Mouse (Mus musculus): ENCODE results near the gene Gemin5. TPM values are rescaled to one million over a fixed set of nuclear protein-coding genes. Genes with fewer than 3 reads are reported as not detected.

Gene Gemin5
- polyA plus RNA-seq, 1 experiment from 2014 or later: 26.2 TPM

DNA sequence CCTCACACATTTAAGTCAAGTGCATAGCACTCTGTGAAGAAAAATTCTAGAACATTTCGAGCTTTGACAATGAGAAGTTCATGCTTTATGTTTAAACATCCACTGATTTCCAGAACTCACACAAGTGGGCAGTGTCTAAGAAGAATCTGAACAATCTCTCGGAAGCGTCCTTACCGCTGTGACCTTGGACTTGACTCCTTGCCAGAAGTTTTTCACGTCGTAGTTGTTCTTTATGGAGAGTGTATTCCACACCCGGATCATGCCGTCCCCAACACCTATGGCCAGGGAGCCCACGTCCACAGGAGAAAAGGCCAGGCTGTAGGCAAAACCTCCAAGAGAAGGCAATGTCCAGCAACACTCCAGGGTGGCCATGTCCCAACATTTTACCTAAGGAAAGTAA is 12.9 kb downstream of the Gemin5 start:
- H3K4me3 ChIP-seq: no peak overlapping the region
- peaks cover 90% of the 10 kb centered on the region for H3K36me3 ChIP-seq
- H3K27ac ChIP-seq: no peak overlapping the region
- 0 out of 2 replicates have a peak, but pooled peaks cover 4% of the 10 kb centered on the region for H3K4me1 ChIP-seq
- H3K9me3 ChIP-seq: no peaks in the 10 kb centered on the region
- no peak for DNase-seq (ENCODE audit: low spot score)
- 84% methylated on average over 9 of the region's 9 CpGs for WGBS
- no peaks in the 10 kb centered on the region for H3K27me3 ChIP-seq (ENCODE audit: insufficient read depth, poor library complexity, severe bottlenecking)

DNA sequence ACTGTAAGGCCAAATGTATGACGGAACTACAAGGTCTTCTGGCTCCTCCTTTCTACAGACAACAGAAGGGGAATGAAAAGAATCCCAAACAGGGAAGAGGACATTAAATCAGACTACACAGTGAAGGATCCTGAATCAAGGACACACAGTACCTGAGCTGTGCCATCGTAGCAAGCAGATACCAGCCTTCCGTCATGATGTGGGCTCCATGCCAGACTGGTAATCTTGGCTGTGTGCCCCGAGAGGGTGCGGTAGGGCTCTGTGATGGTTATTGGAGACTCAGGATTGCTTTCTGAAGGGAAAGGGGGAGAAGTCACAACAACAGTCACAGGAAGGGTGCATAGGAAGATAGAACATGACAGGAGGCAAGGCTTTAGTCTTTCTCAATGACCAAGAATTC is 22.1 kb downstream of the Gemin5 start:
- Histone ChIP-seq H3K9me3 (no peaks in the 10 kb centered on the region), H3K4me1 (no peaks in the 10 kb centered on the region), H3K4me3 (no peak overlapping the region), H3K27me3 (ENCODE audit: insufficient read depth, poor library complexity, severe bottlenecking) (no peaks in the 10 kb centered on the region), H3K36me3 (peaks cover 93% of the 10 kb centered on the region), H3K27ac (no peak overlapping the region)
- no peak for DNase-seq (ENCODE audit: low spot score)
- WGBS: 94% methylated on average over 5 of the region's 5 CpGs

DNA sequence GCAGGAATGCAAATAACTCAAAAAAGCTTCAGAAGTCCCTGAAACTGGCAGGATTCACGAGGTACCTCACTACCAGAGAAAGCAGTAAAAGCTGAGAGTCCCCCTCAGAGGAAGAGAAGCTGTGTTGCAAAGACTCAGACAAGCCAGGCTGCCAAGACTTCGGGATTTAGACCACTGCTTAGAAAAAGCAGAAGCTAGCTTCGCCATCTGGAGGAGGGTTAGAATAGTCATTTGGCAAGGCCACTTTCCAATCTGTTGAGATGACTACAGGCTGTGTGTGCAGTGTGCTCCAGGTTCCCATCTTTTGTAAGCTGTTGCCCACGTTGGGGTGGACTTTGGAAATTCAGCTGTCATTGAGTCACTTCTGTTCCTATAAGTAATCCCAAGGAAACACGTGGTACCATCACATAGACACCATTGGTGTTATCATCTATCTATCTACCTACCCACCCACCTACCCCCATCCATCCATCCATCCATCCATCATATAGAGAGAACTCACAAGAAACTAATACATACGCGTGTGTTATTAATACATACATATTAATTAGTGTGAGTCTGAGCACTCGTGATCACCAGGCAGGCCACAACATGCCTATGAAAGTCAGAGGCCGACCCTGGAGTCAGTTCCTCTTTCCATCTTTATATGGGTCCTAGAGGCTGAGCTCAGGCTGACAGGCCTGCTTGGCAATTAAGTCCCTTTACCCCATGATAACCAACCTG is 24.5 kb downstream of the Gemin5 start:
- H3K4me3 ChIP-seq: no peak overlapping the region
- no peak overlapping the region for H3K27ac ChIP-seq
- no peaks in the 10 kb centered on the region for H3K4me1 ChIP-seq
- H3K9me3 ChIP-seq: no peaks in the 10 kb centered on the region
- 87% methylated on average over 9 of the region's 9 CpGs for WGBS
- peaks cover 97% of the 10 kb centered on the region for H3K36me3 ChIP-seq
- H3K27me3 ChIP-seq (ENCODE audit: insufficient read depth, poor library complexity, severe bottlenecking): no peaks in the 10 kb centered on the region
- DNase-seq (ENCODE audit: low spot score): no peak

DNA sequence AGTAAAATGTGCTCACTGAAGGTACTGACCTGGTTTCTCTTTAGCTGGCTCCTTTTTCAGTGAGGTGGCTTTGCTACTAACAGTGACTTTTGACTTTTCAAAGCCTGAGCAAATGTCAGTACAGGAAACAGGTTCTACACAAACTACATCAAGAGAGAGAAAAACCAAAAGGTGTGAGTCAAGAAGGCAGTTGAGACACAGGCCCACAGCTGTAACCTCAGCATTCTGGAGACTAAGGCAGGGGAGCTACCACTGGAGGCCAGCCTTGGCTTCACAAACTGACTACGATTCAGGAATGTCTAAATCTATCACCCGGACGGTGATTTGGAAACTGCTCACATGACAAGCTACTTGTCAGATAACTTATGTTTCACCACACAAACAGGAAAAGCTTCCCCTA is 28.9 kb downstream of the Gemin5 start:
- H3K4me3 ChIP-seq: no peak overlapping the region
- H3K4me1 ChIP-seq: no peaks in the 10 kb centered on the region
- H3K36me3 ChIP-seq: peaks cover 93% of the 10 kb centered on the region
- H3K27ac ChIP-seq: no peak overlapping the region
- DNase-seq (ENCODE audit: low spot score): no peak
- H3K27me3 ChIP-seq (ENCODE audit: insufficient read depth, poor library complexity, severe bottlenecking): no peaks in the 10 kb centered on the region
- 81% methylated on average over 3 of the region's 3 CpGs for WGBS
- no peaks in the 10 kb centered on the region for H3K9me3 ChIP-seq

DNA sequence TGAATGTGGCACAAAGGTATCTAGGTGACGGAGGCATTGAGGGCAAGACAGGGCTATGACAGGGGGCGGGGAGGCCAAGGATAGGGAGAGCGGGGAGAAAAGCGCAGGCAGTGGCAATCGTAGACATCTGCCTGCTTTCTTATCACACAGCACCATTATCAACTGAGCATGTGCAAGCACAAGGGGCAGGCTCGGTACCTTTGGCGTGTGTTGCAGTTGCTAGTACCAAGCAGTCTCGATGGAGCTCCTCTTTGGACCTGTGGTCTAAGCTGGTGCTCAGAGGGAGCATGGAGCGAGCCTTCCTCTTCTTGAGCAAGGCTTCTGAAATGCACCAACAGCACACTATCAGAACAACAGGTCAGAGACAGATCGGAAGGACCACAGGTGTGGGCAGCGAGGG is 29.5 kb downstream of the Gemin5 start:
- Histone ChIP-seq H3K4me1 (no peaks in the 10 kb centered on the region), H3K27me3 (ENCODE audit: insufficient read depth, poor library complexity, severe bottlenecking) (no peaks in the 10 kb centered on the region), H3K36me3 (peaks cover 93% of the 10 kb centered on the region), H3K9me3 (no peaks in the 10 kb centered on the region), H3K27ac (no peak overlapping the region), H3K4me3 (no peak overlapping the region)
- WGBS: 88% methylated on average over 11 of the region's 11 CpGs
- no peak for DNase-seq (ENCODE audit: low spot score)

DNA sequence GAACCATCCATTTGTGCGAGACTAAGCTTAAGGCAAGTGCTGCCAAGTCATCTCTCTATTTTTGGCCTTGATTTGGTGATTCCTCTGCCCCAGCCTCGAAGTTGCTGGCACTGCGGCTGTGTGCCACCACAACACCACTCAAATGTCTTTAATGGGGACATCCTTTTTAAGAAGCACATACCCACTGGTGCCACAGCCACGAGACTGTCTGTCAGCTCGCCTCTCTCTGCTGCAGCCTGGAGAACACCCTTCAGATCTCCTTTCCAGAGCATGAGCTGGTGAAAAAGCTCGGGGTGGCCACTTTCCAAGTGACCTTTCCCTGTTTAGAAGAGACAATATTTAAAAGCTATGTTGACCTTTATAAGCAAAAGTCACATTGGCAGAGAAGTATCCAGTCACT is 31.7 kb downstream of the Gemin5 start:
- 89% methylated on average over 6 of the region's 6 CpGs for WGBS
- Histone ChIP-seq H3K4me3 (no peak overlapping the region), H3K4me1 (no peaks in the 10 kb centered on the region), H3K36me3 (peaks cover 94% of the 10 kb centered on the region), H3K9me3 (no peaks in the 10 kb centered on the region), H3K27ac (no peak overlapping the region), H3K27me3 (ENCODE audit: insufficient read depth, poor library complexity, severe bottlenecking) (no peaks in the 10 kb centered on the region)
- no peak for DNase-seq (ENCODE audit: low spot score)

DNA sequence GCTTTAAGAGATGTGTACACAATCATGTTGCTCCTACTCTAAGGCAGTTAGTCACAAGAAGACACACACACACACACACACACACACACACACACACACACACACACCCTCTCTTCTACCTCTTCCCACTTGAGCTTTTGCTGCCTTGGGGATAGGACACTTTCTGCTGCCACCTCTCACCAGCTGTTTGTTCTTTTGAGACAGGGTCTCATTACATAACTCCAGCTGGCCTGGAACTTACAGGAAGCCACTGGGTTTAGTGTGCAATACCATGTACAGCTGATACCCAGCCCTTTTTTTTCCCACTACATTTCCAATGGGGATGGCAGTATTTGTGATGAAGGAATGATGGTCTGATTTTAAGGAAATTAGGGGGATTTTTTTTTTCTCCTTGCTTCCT is 33.0 kb downstream of the Gemin5 start:
- H3K36me3 ChIP-seq: peaks cover 93% of the 10 kb centered on the region
- DNase-seq (ENCODE audit: low spot score): no peak
- no peaks in the 10 kb centered on the region for H3K27me3 ChIP-seq (ENCODE audit: insufficient read depth, poor library complexity, severe bottlenecking)
- H3K9me3 ChIP-seq: no peaks in the 10 kb centered on the region
- H3K4me3 ChIP-seq: no peak overlapping the region
- no peaks in the 10 kb centered on the region for H3K4me1 ChIP-seq
- no peak overlapping the region for H3K27ac ChIP-seq

DNA sequence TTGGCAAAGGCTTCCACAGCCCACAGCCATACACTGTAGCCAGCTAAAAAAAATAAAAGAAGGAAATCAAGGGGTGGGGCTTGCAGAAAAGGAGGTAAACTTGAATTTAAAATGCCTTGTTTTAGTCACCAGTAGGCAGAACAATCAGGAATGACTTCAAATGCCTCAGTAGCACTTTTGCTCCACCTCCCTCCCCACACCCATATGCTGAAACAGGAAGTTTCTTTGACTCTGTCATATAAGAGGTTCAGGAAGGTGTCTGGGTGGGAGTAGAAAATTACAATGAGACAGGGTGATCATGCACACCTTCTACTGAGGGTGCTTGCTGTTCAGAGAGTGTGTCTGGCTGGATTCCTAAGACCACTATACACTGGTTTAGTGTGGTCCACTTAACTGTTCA is 33.5 kb downstream of the Gemin5 start:
- Histone ChIP-seq H3K9me3 (no peaks in the 10 kb centered on the region), H3K27me3 (ENCODE audit: insufficient read depth, poor library complexity, severe bottlenecking) (no peaks in the 10 kb centered on the region), H3K4me1 (no peaks in the 10 kb centered on the region), H3K4me3 (no peak overlapping the region), H3K36me3 (peaks cover 93% of the 10 kb centered on the region), H3K27ac (no peak overlapping the region)
- DNase-seq (ENCODE audit: low spot score): no peak

DNA sequence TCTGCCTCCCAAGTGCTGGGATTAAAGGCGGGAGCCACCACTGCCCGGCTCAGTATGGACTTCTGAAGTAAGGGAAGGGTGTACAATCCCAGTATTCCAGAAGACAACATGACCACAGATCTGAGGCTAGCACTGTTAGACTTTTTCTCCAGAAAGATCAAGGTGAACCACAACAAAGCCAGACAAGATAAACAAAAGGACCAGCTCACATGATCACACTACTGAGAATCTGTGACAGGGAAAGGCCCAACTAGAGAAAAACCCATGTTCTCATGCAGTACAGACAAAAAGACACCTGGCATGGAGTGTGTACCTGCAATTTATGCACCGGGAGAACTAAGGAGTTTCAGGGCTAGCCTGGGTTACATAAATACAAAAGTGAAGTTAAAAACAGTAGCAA is 36.3 kb downstream of the Gemin5 start:
- no peak overlapping the region for H3K4me3 ChIP-seq
- no peaks in the 10 kb centered on the region for H3K4me1 ChIP-seq
- DNase-seq (ENCODE audit: low spot score): no peak
- H3K9me3 ChIP-seq: no peaks in the 10 kb centered on the region
- 95% methylated on average over 3 of the region's 3 CpGs for WGBS
- no peaks in the 10 kb centered on the region for H3K27me3 ChIP-seq (ENCODE audit: insufficient read depth, poor library complexity, severe bottlenecking)
- peaks cover 96% of the 10 kb centered on the region for H3K36me3 ChIP-seq
- no peak overlapping the region for H3K27ac ChIP-seq

DNA sequence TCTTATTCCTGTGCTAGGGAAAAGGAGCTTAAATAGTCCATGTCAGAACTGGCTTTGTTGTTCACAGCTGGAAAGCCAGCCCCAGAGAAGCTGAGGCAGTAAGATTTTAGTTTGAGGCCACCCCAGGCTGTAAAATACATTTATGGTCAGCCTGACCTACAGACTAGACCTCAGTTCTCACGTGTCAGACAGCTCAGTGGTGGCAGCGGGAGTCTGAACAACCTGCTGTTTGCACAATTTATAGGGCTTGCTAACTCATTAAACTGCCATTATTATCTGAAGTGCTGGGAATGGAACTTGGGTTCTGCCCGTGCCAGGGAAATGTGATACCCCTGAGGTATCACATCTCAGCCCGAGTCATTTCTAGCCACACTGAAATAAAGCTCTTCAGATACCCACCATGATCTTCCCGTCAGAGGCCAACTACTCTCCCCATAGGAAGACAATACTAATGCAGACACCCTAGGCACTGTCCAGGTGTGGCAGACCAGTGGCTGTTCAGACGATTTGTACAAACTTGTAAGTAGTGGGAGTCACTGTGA is 39.0 kb downstream of the Gemin5 start:
- no peak overlapping the region for H3K27ac ChIP-seq
- peaks cover 6% of the 10 kb centered on the region; the same call in 1 of the 2 replicates for H3K4me1 ChIP-seq
- H3K36me3 ChIP-seq: peaks cover 94% of the 10 kb centered on the region
- no peaks in the 10 kb centered on the region for H3K27me3 ChIP-seq (ENCODE audit: insufficient read depth, poor library complexity, severe bottlenecking)
- no peak for DNase-seq (ENCODE audit: low spot score)
- H3K9me3 ChIP-seq: no peaks in the 10 kb centered on the region
- H3K4me3 ChIP-seq: no peak overlapping the region
- WGBS: 86% methylated on average over 6 of the region's 6 CpGs

DNA sequence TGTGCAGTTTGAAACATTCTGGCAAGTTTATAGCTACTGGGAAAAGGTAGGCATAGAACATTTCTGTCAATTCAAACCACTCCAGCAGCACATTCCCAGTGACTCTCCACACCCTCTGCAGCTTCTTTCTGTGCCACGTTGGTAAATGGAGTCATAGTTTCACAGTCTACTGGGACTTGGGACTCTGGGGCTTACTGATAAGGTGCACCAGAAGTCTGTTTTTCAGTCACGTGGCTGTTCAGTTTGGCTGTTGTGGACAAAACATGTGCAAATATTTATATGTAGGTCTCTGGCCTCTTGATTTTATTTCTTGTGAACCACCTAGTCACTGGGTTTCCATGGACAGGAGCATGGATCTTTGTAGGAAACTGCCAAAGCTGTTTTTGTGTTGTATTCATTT is 40.8 kb downstream of the Gemin5 start:
- Histone ChIP-seq H3K27me3 (ENCODE audit: insufficient read depth, poor library complexity, severe bottlenecking) (no peaks in the 10 kb centered on the region), H3K27ac (no peak overlapping the region), H3K9me3 (no peaks in the 10 kb centered on the region), H3K4me1 (peaks cover 6% of the 10 kb centered on the region; the same call in 1 of the 2 replicates), H3K36me3 (peaks cover 97% of the 10 kb centered on the region), H3K4me3 (no peak overlapping the region)
- DNase-seq (ENCODE audit: low spot score): no peak
- 72% methylated on average over 2 of the region's 2 CpGs for WGBS

DNA sequence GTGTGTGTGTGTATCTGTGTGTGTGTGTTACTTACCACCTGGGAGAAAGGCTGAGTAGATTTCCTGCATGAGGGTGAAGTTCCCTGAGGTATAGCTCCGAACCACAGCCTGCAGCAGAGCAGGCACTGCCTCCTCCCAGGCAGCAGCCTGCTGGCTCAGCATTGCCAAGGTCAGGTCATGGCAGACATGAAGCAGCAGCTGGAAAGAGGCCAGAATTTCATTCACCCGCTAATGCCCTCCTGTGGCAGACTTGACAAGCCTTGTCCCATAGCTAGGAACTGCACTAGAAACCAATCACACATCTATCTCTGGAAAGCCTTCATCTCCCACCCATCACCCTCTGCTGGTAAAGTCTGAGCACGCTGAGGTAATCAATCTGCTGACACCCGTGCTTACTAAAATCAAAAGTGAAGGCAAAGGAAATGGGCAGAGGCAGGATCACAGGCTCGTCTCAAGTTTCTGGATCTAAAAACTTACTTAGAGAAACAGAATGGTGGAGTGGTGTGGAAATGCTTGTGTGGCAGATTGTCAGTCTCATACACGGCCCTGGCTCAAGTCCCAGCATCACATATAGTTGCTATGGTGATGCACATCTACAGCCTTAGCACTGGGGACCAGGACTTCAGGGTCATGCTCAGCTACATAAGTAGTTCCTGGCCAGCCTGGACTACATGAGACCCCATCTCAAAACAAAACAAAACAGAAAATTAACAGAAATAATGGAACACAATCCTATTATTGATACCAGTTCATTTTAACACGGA is 41.8 kb downstream of the Gemin5 start:
- Histone ChIP-seq H3K4me1 (peaks cover 6% of the 10 kb centered on the region; the same call in 1 of the 2 replicates), H3K27ac (peak overlapping the region; percentile 32), H3K36me3 (peaks cover 95% of the 10 kb centered on the region), H3K9me3 (no peaks in the 10 kb centered on the region), H3K4me3 (no peak overlapping the region), H3K27me3 (ENCODE audit: insufficient read depth, poor library complexity, severe bottlenecking) (no peaks in the 10 kb centered on the region)
- 75% methylated on average over 7 of the region's 7 CpGs for WGBS
- DNase-seq (ENCODE audit: low spot score): no peak

DNA sequence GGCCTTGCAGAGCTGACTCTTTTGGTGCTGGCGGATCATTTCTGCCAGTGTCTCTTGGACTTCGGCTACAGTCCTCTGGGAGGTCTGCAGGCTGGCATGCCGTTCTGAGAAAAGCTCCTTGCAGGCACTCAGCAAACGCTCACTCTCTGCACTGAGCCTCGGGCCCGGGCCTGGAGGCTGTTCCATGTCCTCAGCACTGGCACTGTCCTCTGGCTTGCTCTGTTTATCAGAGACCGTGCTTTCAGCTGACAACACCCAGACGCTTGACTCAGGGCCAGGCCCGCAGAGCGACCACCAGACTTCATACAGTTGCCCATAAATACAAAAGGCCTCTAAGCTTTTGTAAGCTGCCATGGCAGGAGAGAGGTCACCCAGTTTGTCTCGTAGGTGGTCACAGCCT is 43.3 kb downstream of the Gemin5 start:
- DNase-seq (ENCODE audit: low spot score): no peak
- no peaks in the 10 kb centered on the region for H3K27me3 ChIP-seq (ENCODE audit: insufficient read depth, poor library complexity, severe bottlenecking)
- peaks cover 96% of the 10 kb centered on the region for H3K36me3 ChIP-seq
- peaks cover 6% of the 10 kb centered on the region; the same call in 1 of the 2 replicates for H3K4me1 ChIP-seq
- no peaks in the 10 kb centered on the region for H3K9me3 ChIP-seq
- peak overlapping the region; percentile 42; the same call in 1 of the 2 replicates for H3K27ac ChIP-seq
- H3K4me3 ChIP-seq: no peak overlapping the region
- WGBS: 61% methylated on average over 11 of the region's 11 CpGs
